Mouse (Mus musculus): ENCODE measurements around the gene Gyg. TPM values are rescaled to one million over a fixed set of nuclear protein-coding genes. Genes with fewer than 3 reads are reported as not detected.

Gene Gyg
- total and polyA plus RNA-seq, 3 experiments, result 19.6 to 26.2 (median 22.7) TPM

DNA sequence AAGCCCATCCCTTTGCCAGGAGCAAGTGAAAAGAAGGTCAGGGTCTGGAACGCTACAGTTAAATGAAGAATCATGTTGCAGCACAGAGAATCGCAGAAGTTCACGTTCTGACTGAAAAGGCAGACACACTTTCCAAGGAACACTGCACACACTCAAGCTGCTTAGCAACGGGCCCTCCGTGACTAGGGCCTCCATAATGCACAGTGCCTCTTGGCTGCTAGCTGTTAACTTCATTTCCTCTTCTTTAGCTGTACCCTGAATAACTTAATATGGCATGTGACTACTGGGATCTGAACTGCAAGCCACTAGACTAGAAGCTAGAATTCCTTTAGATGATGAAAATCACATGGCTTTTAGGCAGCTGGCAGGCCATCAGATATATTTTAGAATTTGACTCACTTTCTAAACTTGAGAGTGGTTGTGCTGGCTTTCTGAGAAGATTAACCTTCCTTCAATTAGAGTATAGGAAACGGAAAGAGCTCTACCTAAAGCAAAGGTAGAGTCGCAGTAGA lies 8.2 kb downstream of the Gyg start:
- dilution Hi-C loops (cut with MboI; ENCODE audit: extremely low pct_ligation_motif_present, extremely low pct_unique_long_range_greater_than_20kb, low sequenced_read_pairs) (no loop called here), in situ Hi-C loops (cut with MboI; ENCODE audit: low pct_ligation_motif_present, low pct_unique_long_range_greater_than_20kb, low sequenced_read_pairs) (no loop called here)
- Histone ChIP-seq H3K79me2 (replicated peaks; ENCODE audit: control insufficient read depth, extremely low read depth, insufficient read depth, poor library complexity, severe bottlenecking) (no peaks in the 10 kb centered on the region), H3K4me2 (ENCODE audit: insufficient read depth, low read depth, poor library complexity, severe bottlenecking) (no peak overlapping the region), H3K9me3 (replicated peaks; ENCODE audit: low read length) (no peaks in the 10 kb centered on the region), H3K27me3 (replicated peaks) (no peaks in the 10 kb centered on the region), H3K4me1 (ENCODE audit: control insufficient read depth in 1 of 2, insufficient read depth in 2 of 2) (peaks cover 0 to 3% of the 10 kb centered on the region in 2 experiments; a peak in 1 of 4 replicates), H3K36me3 (replicated peaks in 1 of 2; ENCODE audit: control insufficient read depth in 1 of 2, insufficient read depth in 1 of 2, low read length in 1 of 2) (peaks cover 19 to 52% of the 10 kb centered on the region in 2 experiments), H3K4me3 (replicated peaks in 1 of 3; ENCODE audit: low read depth in 2 of 3, low read length in 2 of 3, poor library complexity in 1 of 3) (no peak overlapping the region), H3K9ac (ENCODE audit: insufficient read depth, low read depth) (no peak overlapping the region), H3K27ac (ENCODE audit: insufficient read depth, low read depth) (no peak overlapping the region)
- no peak for DNase-seq (ENCODE audit: extremely low read depth)
- TF ChIP-seq SMC3 (IDR thresholded peaks at IDR 0.05; ENCODE audit: low read depth, low read length) (no peak), POLR2AphosphoS2 (IDR thresholded peaks at IDR 0.05; ENCODE audit: low read depth, low read length) (no peak), MAFK (IDR thresholded peaks at IDR 0.05; ENCODE audit: insufficient replicate concordance, low read length) (no peak), GABPA (IDR thresholded peaks at IDR 0.05; ENCODE audit: insufficient replicate concordance, low read depth, low read length) (no peak), ELF1 (IDR thresholded peaks at IDR 0.05; ENCODE audit: low read depth, low read length) (no peak), NELFE (IDR thresholded peaks at IDR 0.05; ENCODE audit: low read depth, low read length) (no peak), ETS1 (conservative IDR thresholded peaks at IDR 0.05; ENCODE audit: low read depth, low read length) (no peak), E2F4 (IDR thresholded peaks at IDR 0.05; ENCODE audit: insufficient replicate concordance, low read depth, low read length) (no peak), KAT2A (IDR thresholded peaks at IDR 0.05; ENCODE audit: insufficient replicate concordance, low read length) (no peak), MXI1 (IDR thresholded peaks at IDR 0.05; ENCODE audit: low read depth, low read length) (no peak), TBP (conservative IDR thresholded peaks at IDR 0.05; ENCODE audit: low read depth, low read length) (no peak), ZMIZ1 (IDR thresholded peaks at IDR 0.05; ENCODE audit: low read depth, low read length) (no peak), CTCF (conservative IDR thresholded peaks at IDR 0.05 in 1 of 2, IDR thresholded peaks at IDR 0.05 in 1 of 2; ENCODE audit: low read depth in 2 of 2, low read length in 2 of 2) (no peak), MYC (IDR thresholded peaks at IDR 0.05; ENCODE audit: low read depth, low read length) (no peak), BHLHE40 (IDR thresholded peaks at IDR 0.05; ENCODE audit: low read depth, low read length) (no peak), SIN3A (IDR thresholded peaks at IDR 0.05; ENCODE audit: low read length) (no peak), JUND (conservative IDR thresholded peaks at IDR 0.05; ENCODE audit: low read depth, low read length) (no peak)

DNA sequence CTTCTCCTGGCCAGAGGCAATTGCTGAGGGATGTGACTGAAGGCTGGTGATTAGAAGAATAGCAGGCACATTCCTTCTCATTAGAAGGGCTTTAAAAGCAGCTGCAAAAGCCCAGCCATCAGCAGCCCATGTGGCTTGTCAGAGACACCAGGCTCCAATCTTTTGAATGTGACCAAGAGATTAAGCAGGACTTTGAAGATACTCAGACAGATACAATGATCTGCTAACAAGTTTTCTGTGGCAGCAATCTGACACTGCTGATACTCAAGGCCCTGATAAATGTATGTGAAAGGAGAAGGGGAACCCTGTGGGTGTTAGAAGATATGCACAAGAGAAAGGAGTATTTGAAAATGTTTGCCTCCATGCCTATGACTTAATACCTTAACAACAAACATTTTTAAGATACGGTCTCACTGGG lies 9.4 kb downstream of the Gyg start:
- H3K4me3 ChIP-seq (replicated peaks in 1 of 3; ENCODE audit: low read depth in 2 of 3, low read length in 2 of 3, poor library complexity in 1 of 3), result no peak overlapping the region
- TF ChIP-seq RCOR1 (conservative IDR thresholded peaks at IDR 0.05; ENCODE audit: low read depth, low read length), result no peak
- no peak for TF ChIP-seq SMC3 (IDR thresholded peaks at IDR 0.05; ENCODE audit: low read depth, low read length)
- no peak for TF ChIP-seq HCFC1 (IDR thresholded peaks at IDR 0.05; ENCODE audit: low read depth, low read length)
- no peak for TF ChIP-seq POLR2A (IDR thresholded peaks at IDR 0.05; ENCODE audit: low read depth, low read length)
- no peak for TF ChIP-seq JUN (IDR thresholded peaks at IDR 0.05; ENCODE audit: insufficient read depth, low read depth, low read length)
- TF ChIP-seq USF1 (IDR thresholded peaks at IDR 0.05; ENCODE audit: low read depth, low read length), result no peak
- TF ChIP-seq ZKSCAN1 (IDR thresholded peaks at IDR 0.05; ENCODE audit: borderline replicate concordance, low read depth, low read length), result no peak
- TF ChIP-seq NELFE (IDR thresholded peaks at IDR 0.05; ENCODE audit: low read depth, low read length), result no peak
- TF ChIP-seq BHLHE40 (IDR thresholded peaks at IDR 0.05; ENCODE audit: low read depth, low read length), result no peak
- TF ChIP-seq CHD1 (IDR thresholded peaks at IDR 0.05; ENCODE audit: low read depth, low read length), result no peak
- TF ChIP-seq POLR2AphosphoS2 (IDR thresholded peaks at IDR 0.05; ENCODE audit: low read depth, low read length), result no peak
- no peak for TF ChIP-seq ZMIZ1 (IDR thresholded peaks at IDR 0.05; ENCODE audit: low read depth, low read length)
- TF ChIP-seq MAX (IDR thresholded peaks at IDR 0.05; ENCODE audit: low read length), result no peak
- TF ChIP-seq ZC3H11A (IDR thresholded peaks at IDR 0.05; ENCODE audit: low read depth, low read length), result no peak
- TF ChIP-seq MYC (IDR thresholded peaks at IDR 0.05; ENCODE audit: low read depth, low read length), result no peak
- DNase-seq (ENCODE audit: extremely low read depth), result no peak
- peaks cover 0 to 3% of the 10 kb centered on the region in 2 experiments; a peak in 1 of 4 replicates for H3K4me1 ChIP-seq (ENCODE audit: control insufficient read depth in 1 of 2, insufficient read depth in 2 of 2)
- in situ Hi-C loops (cut with MboI; ENCODE audit: low pct_ligation_motif_present, low pct_unique_long_range_greater_than_20kb, low sequenced_read_pairs), result no loop called here
- H3K9me3 ChIP-seq (replicated peaks; ENCODE audit: low read length), result no peaks in the 10 kb centered on the region
- no peaks in the 10 kb centered on the region for H3K79me2 ChIP-seq (replicated peaks; ENCODE audit: control insufficient read depth, extremely low read depth, insufficient read depth, poor library complexity, severe bottlenecking)
- H3K9ac ChIP-seq (ENCODE audit: insufficient read depth, low read depth), result no peak overlapping the region
- dilution Hi-C loops (cut with MboI; ENCODE audit: extremely low pct_ligation_motif_present, extremely low pct_unique_long_range_greater_than_20kb, low sequenced_read_pairs), result no loop called here
- no peak overlapping the region for H3K27ac ChIP-seq (ENCODE audit: insufficient read depth, low read depth)
- no peak overlapping the region for H3K4me2 ChIP-seq (ENCODE audit: insufficient read depth, low read depth, poor library complexity, severe bottlenecking)
- no peaks in the 10 kb centered on the region for H3K27me3 ChIP-seq (replicated peaks)
- peaks cover 16 to 50% of the 10 kb centered on the region in 2 experiments for H3K36me3 ChIP-seq (replicated peaks in 1 of 2; ENCODE audit: control insufficient read depth in 1 of 2, insufficient read depth in 1 of 2, low read length in 1 of 2)

Data from CH12.LX (cell line).